Mouse (Mus musculus): ENCODE data around the gene Naif1. TPM values are rescaled to one million over a fixed set of nuclear protein-coding genes. Genes with fewer than 3 reads are reported as not detected.

Gene Naif1
- polyA plus RNA-seq, 1 experiment: 3.2 TPM

- H3K36me3 ChIP-seq (ENCODE audit: control insufficient read depth, insufficient read depth): peaks cover 23% of the 10 kb centered on the region
- H3K79me3 ChIP-seq (ENCODE audit: low read depth): no peaks in the 10 kb centered on the region
- H3K4me3 ChIP-seq (ENCODE audit: insufficient read depth, poor library complexity, severe bottlenecking): no peak overlapping the region
- H3K79me2 ChIP-seq (ENCODE audit: control insufficient read depth, insufficient read depth): no peaks in the 10 kb centered on the region
- no peak overlapping the region for H3ac ChIP-seq (ENCODE audit: control insufficient read depth, insufficient read length, low read depth)
- TF ChIP-seq USF1 (IDR thresholded peaks at IDR 0.05; ENCODE audit: low read depth) (no peak), CTCF (IDR thresholded peaks at IDR 0.05; ENCODE audit: control insufficient read depth, insufficient read depth, insufficient read length) (no peak), FOSL1 (IDR thresholded peaks at IDR 0.05; ENCODE audit: insufficient read depth, low read length, poor library complexity, severe bottlenecking) (no peak), CEBPB (IDR thresholded peaks at IDR 0.05; ENCODE audit: low read depth) (no peak), MYOG (IDR thresholded peaks at IDR 0.05; ENCODE audit: control insufficient read depth, extremely low read depth, insufficient read length) (no peak), MYOD1 (IDR thresholded peaks at IDR 0.05; ENCODE audit: control insufficient read depth, insufficient read length, low read depth) (no peak), MAX (IDR thresholded peaks at IDR 0.05) (no peak)
- no peaks in the 10 kb centered on the region for H3K27me3 ChIP-seq (ENCODE audit: control insufficient read depth, insufficient read depth, insufficient read length)
Observed at GRCm38 (mm10) chr2:32412742-32413531, 37.3 kb upstream of the Naif1 start.

GRCm38 (mm10) chr2:32413936-32414335 lies 36.3 kb upstream of the Naif1 start:
- H3K36me3 ChIP-seq (ENCODE audit: control insufficient read depth, insufficient read depth): peaks cover 32% of the 10 kb centered on the region
- no peaks in the 10 kb centered on the region for H3K79me2 ChIP-seq (ENCODE audit: control insufficient read depth, insufficient read depth)
- no peaks in the 10 kb centered on the region for H3K27me3 ChIP-seq (ENCODE audit: control insufficient read depth, insufficient read depth, insufficient read length)
- H3ac ChIP-seq (ENCODE audit: control insufficient read depth, insufficient read length, low read depth): no peak overlapping the region
- no peak for TF ChIP-seq MAX (IDR thresholded peaks at IDR 0.05)
- TF ChIP-seq FOSL1 (IDR thresholded peaks at IDR 0.05; ENCODE audit: insufficient read depth, low read length, poor library complexity, severe bottlenecking): no peak
- no peak for TF ChIP-seq USF1 (IDR thresholded peaks at IDR 0.05; ENCODE audit: low read depth)
- TF ChIP-seq CTCF (IDR thresholded peaks at IDR 0.05; ENCODE audit: control insufficient read depth, insufficient read depth, insufficient read length): no peak
- TF ChIP-seq MYOG (IDR thresholded peaks at IDR 0.05; ENCODE audit: control insufficient read depth, extremely low read depth, insufficient read length): no peak
- no peak for TF ChIP-seq CEBPB (IDR thresholded peaks at IDR 0.05; ENCODE audit: low read depth)
- TF ChIP-seq MYOD1 (IDR thresholded peaks at IDR 0.05; ENCODE audit: control insufficient read depth, insufficient read length, low read depth): no peak
- H3K4me3 ChIP-seq (ENCODE audit: insufficient read depth, poor library complexity, severe bottlenecking): no peak overlapping the region
- no peaks in the 10 kb centered on the region for H3K79me3 ChIP-seq (ENCODE audit: low read depth)

GRCm38 (mm10) chr2:32415801-32416200 lies 34.5 kb upstream of the Naif1 start:
- Histone ChIP-seq H3K27me3 (ENCODE audit: control insufficient read depth, insufficient read depth, insufficient read length) (no peaks in the 10 kb centered on the region), H3K4me3 (ENCODE audit: insufficient read depth, poor library complexity, severe bottlenecking) (no peak overlapping the region), H3ac (ENCODE audit: control insufficient read depth, insufficient read length, low read depth) (no peak overlapping the region), H3K36me3 (ENCODE audit: control insufficient read depth, insufficient read depth) (peaks cover 46% of the 10 kb centered on the region), H3K79me3 (ENCODE audit: low read depth) (peaks cover 2% of the 10 kb centered on the region), H3K79me2 (ENCODE audit: control insufficient read depth, insufficient read depth) (peaks cover 1% of the 10 kb centered on the region)
- TF ChIP-seq CTCF (IDR thresholded peaks at IDR 0.05; ENCODE audit: control insufficient read depth, insufficient read depth, insufficient read length) (no peak), MAX (IDR thresholded peaks at IDR 0.05) (no peak), FOSL1 (IDR thresholded peaks at IDR 0.05; ENCODE audit: insufficient read depth, low read length, poor library complexity, severe bottlenecking) (no peak), MYOD1 (IDR thresholded peaks at IDR 0.05; ENCODE audit: control insufficient read depth, insufficient read length, low read depth) (no peak), CEBPB (IDR thresholded peaks at IDR 0.05; ENCODE audit: low read depth) (no peak), USF1 (IDR thresholded peaks at IDR 0.05; ENCODE audit: low read depth) (no peak), MYOG (IDR thresholded peaks at IDR 0.05; ENCODE audit: control insufficient read depth, extremely low read depth, insufficient read length) (no peak)

- TF ChIP-seq MAX (IDR thresholded peaks at IDR 0.05) (no peak), MYOD1 (IDR thresholded peaks at IDR 0.05; ENCODE audit: control insufficient read depth, insufficient read length, low read depth) (no peak)
- peaks cover 2% of the 10 kb centered on the region for H3K79me3 ChIP-seq (ENCODE audit: low read depth)
- H3ac ChIP-seq (ENCODE audit: control insufficient read depth, insufficient read length, low read depth): no peak overlapping the region
- H3K4me3 ChIP-seq (ENCODE audit: insufficient read depth, poor library complexity, severe bottlenecking): no peak overlapping the region
- H3K27me3 ChIP-seq (ENCODE audit: control insufficient read depth, insufficient read depth, insufficient read length): no peaks in the 10 kb centered on the region
- peaks cover 9% of the 10 kb centered on the region for H3K79me2 ChIP-seq (ENCODE audit: control insufficient read depth, insufficient read depth)
- H3K36me3 ChIP-seq (ENCODE audit: control insufficient read depth, insufficient read depth): peaks cover 51% of the 10 kb centered on the region
Observed at GRCm38 (mm10) chr2:32416556-32416955, 33.7 kb upstream of the Naif1 start.

- Histone ChIP-seq H3K36me3 (ENCODE audit: control insufficient read depth, insufficient read depth) (peaks cover 51% of the 10 kb centered on the region), H3K27me3 (ENCODE audit: control insufficient read depth, insufficient read depth, insufficient read length) (no peaks in the 10 kb centered on the region), H3K4me3 (ENCODE audit: insufficient read depth, poor library complexity, severe bottlenecking) (no peak overlapping the region), H3K79me2 (ENCODE audit: control insufficient read depth, insufficient read depth) (peaks cover 18% of the 10 kb centered on the region), H3K79me3 (ENCODE audit: low read depth) (peaks cover 9% of the 10 kb centered on the region), H3ac (ENCODE audit: control insufficient read depth, insufficient read length, low read depth) (no peak overlapping the region)
- no peak for TF ChIP-seq MAX (IDR thresholded peaks at IDR 0.05)
- no peak for TF ChIP-seq CTCF (IDR thresholded peaks at IDR 0.05; ENCODE audit: control insufficient read depth, insufficient read depth, insufficient read length)
- no peak for TF ChIP-seq USF1 (IDR thresholded peaks at IDR 0.05; ENCODE audit: low read depth)
Observed at GRCm38 (mm10) chr2:32417486-32417885, 32.8 kb upstream of the Naif1 start.
